Mouse (Mus musculus) bone marrow, adult 2 months (tissue): ENCODE results near the gene Cacna1e.

Experiments
- CTCF ChIP-seq: fragments of 200-500 bp; IDR thresholded peaks from 2 replicates; pipeline ENCODE4 v1.5.1; 2011; ENCODE audit warnings: low read length, control low read depth; ENCODE audit not compliant: control insufficient read depth, insufficient read depth
- POLR2A ChIP-seq: fragments of 200-500 bp; IDR thresholded peaks from 2 replicates; pipeline ENCODE4 v1.6.1; 2011; ENCODE audit warnings: low read depth, mild to moderate bottlenecking, control low read depth, low read length, borderline replicate concordance; ENCODE audit not compliant: control insufficient read depth

- no peak for TF ChIP-seq POLR2A
- TF ChIP-seq CTCF: no peak
These were observed 63.9 kb downstream of the Cacna1e start for GRCm38 (mm10) chr1:154820422-154820821.
